In genomic region chr16:28840075-28840974, GRCm38 (mm10) we compare ENCODE assay signal across 8 mouse cellular contexts.
A peak's percentile ranks its signal among the peaks of the same experiment; 100 is the strongest.
DNase-seq lines count a peak whose midpoint lies in the region; ATAC-seq and TF ChIP-seq lines count a peak whose summit lies in the region.

No protein-coding gene starts in this region.

- peaks cover 3 to 4% of the 10 kb centered on the region in 2 experiments; a peak in 1 of 4 replicates for H3K4me1 ChIP-seq in heart, embryonic 14.5 days (ENCODE audit: control insufficient read depth in 2 of 2, insufficient read depth in 2 of 2, low read length in 2 of 2)

- no peaks in the 10 kb centered on the region for H3K36me3 ChIP-seq in heart, embryonic 14.5 days (ENCODE audit: control insufficient read depth, insufficient read depth, low read length)

- POLR2A ChIA-PET in Patski (lab: Charles Lee): no interaction called here

- CTCF ChIA-PET in Patski (lab: Charles Lee): interaction anchor here (0.9 to 3.4 kb wide), 5 partner anchors 10 to 720 kb away, joined by 3 to 13 read pairs (median 4); no protein-coding TSS in a partner anchor

- TF ChIP-seq CTCF in Patski (IDR thresholded peaks at IDR 0.05): peak; percentile 77

- in situ Hi-C loops in Patski (cut with MboI; ENCODE audit: low pct_unique_long_range_greater_than_20kb): loop anchor here (25.0 kb wide), 1 partner anchor 572 kb away; no protein-coding TSS in a partner anchor

- peak; percentile 67 for DNase-seq in gastrocnemius, adult 18-20 months (ENCODE audit: low spot score)
- no peak for DNase-seq in gastrocnemius, adult 8-10 months (ENCODE audit: low spot score in 2 of 2)
- DNase-seq in Patski (ENCODE audit: low read depth, low spot score): no peak
- DNase-seq in kidney, postnatal 10 days: peak; percentile 80
- peak; percentile 76 for DNase-seq in lung, postnatal 10 days
- DNase-seq in right cerebral cortex, postnatal 25 days: peak; percentile 53

- WGBS in heart, embryonic 14.5 days: 45% methylated on average over 24 of the region's 24 CpGs

- H3K4me2 ChIP-seq in heart, embryonic 14.5 days (ENCODE audit: low read length): no peak overlapping the region

- no peaks in the 10 kb centered on the region for H3K27me3 ChIP-seq in Patski
- no peaks in the 10 kb centered on the region for H3K27me3 ChIP-seq in heart, embryonic 14.5 days (ENCODE audit: control insufficient read depth, insufficient read depth, low read length)

- no peaks in the 10 kb centered on the region for H3K9me3 ChIP-seq in heart, embryonic 14.5 days (ENCODE audit: control insufficient read depth, low read length)

- no peak overlapping the region for H3K4me3 ChIP-seq in heart, embryonic 14.5 days (ENCODE audit: control insufficient read depth in 1 of 2, insufficient read depth in 1 of 2, low read depth in 1 of 2, low read length in 2 of 2)

- H3K27ac ChIP-seq in heart, embryonic 14.5 days (replicated peaks in 1 of 2; ENCODE audit: control insufficient read depth in 1 of 2, insufficient read depth in 1 of 2, low read depth in 2 of 2, low read length in 2 of 2): no peak overlapping the region

- H3K9ac ChIP-seq in heart, embryonic 14.5 days (ENCODE audit: low read length): no peak overlapping the region

- no peak for ATAC-seq in Patski
- peak; percentile 82 for ATAC-seq in common myeloid progenitor, adult 5-6 weeks (replicated peaks; ENCODE audit: low read depth, poor library complexity, severe bottlenecking)
- ATAC-seq in heart, embryonic 14.5 days (ENCODE audit: insufficient number of reproducible peaks, insufficient read depth, low FRiP score, low read depth): peak; percentile 39; the same call in 1 of the 2 replicates

Comparison
In these comparisons a context has a peak if more than half of its experiments do, and no peak if none do; other contexts are left out.
1. DNase-seq: peak in gastrocnemius, adult 18-20 months (single experiment), kidney, postnatal 10 days (single experiment), lung, postnatal 10 days (single experiment) and right cerebral cortex, postnatal 25 days (single experiment); none in gastrocnemius, adult 8-10 months (0 of 2) and Patski (single experiment).